Mouse (Mus musculus) megakaryocyte-erythroid progenitor cell, adult 5 weeks (primary cell): ENCODE measurements around the gene Ap1g2. TPM values are rescaled to one million over a fixed set of nuclear protein-coding genes. Genes with fewer than 3 reads are reported as not detected.

Experiments
- polyA plus RNA-seq: library from polyadenylated mRNA; stranded (reverse); fragments of >175 nt; gene quantifications from 2 replicates; pipeline ENCODE4 v1.2.3, GENCODE M21; 2012

The Ap1g2 gene
- 19.5 and 24.1 TPM in 2 replicates for polyA plus RNA-seq

DNA sequence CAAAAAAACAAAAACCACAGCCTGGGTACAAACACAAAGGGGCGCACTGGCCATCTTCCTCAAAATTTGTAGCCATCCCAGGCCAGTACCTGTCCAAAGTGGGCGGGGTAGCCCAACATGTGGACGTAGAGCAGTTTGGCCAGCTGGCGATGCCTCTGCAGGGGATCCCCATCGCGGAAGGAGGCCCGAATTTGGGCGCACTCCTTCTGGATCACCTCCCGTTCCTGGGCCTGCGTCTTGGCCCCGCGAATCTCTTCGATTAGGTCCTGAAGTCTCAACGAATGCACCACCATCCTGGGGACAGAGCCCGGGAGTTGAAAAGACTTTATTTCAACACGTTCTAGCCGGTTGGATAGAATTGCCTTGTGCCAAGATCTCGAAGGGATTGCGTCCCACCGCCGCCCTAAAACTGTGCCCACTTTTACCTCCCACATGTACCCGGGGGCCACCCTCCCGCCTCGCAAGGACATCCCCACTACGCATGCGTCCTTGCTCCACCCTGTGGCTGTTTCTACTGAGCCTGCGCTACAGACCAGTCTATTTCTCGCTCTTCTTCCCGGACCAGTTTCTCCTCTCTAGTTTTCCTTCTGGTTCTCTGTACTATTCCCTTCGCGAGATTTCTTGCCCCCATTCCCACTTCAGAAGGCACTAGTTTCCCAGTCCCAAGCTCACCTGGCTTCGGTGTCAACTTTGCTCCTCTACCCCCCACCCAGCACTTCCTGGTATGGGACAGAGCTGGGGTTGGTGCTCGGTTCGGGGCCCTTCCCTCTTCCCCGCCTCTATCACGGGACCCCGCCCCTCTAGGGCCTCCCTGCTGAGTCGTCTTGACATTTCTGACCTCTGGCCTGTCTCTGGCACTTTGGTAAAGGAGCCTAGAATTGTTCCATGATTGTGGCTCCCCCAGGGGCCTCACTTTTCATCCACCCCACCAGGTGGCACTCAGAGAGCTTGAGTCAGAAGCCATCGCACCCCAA lies at the start of gene Ap1g2:
TSS of gene Ap1g2 (minus strand) at position 758 of the 974 bp plus-strand sequence.

DNA sequence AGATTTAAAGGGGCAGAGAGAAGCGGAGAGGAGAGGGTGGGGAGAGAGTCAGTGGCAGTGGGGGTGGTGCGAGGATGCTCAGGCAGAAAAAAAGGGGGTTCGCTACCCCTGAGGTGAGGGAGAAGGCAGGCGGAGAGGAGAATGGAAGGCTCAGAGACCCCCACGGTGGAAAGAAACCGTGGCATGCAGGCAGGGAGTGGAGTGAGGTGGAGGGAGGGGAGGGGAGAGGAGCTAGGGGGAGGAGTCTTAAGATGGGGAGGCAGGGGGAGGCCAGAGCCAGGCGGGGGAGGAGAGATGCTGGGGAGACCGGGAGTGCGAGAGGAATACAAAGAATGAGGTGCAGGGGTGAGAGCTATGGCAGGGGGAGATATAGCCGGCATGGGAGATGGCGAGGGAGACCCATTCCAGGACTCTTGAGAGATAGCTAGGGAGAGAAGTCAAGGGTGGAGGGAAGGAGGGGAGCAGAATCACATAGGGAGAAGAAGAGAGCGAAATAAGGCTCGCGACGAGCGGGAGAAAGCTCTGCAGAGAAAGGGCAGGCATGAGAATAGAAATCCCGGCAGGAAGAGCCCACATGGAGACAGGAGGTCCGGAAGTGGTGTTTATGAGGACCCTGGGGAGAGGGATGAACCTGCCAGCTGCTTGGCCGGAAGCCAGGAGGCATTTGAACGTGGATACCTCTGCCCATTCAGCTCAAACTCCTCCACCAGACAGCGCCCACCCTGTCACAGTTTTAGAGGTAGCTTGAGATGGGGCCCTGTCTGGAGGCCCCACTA lies 10.2 kb upstream of the Ap1g2 start, which contains the start of gene Jph4:
TSS of gene Jph4 (minus strand) at position 511 of the 776 bp plus-strand sequence.

DNA sequence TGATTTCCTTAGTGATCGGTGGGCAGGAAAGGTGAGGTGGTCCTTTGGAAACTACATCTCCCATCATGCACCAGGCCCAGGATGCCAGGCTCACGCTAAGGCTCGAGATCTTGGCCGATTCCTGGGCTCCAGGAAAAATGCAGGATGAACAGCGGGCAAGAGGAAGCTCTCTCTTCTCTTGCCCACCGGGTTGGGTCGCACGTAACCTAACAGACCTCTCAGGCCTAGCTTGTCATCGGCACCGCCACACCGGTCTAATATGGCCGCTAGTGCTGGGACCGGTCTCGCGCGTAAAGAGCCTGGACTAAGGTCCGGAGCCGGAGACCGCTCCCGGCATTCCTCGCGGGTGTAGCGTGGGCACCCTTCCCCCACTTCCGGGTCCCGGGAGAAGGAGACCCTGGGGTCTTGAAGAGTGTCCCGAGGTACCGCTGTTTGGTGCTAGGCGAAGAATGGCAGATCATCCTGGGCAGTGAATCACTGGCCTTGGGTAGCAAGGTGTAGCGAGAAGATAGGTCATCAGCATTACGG lies 11.6 kb downstream of the Ap1g2 start, which contains the start of gene Thtpa:
TSS of gene Thtpa (plus strand) at position 81 of the 528 bp plus-strand sequence.

DNA sequence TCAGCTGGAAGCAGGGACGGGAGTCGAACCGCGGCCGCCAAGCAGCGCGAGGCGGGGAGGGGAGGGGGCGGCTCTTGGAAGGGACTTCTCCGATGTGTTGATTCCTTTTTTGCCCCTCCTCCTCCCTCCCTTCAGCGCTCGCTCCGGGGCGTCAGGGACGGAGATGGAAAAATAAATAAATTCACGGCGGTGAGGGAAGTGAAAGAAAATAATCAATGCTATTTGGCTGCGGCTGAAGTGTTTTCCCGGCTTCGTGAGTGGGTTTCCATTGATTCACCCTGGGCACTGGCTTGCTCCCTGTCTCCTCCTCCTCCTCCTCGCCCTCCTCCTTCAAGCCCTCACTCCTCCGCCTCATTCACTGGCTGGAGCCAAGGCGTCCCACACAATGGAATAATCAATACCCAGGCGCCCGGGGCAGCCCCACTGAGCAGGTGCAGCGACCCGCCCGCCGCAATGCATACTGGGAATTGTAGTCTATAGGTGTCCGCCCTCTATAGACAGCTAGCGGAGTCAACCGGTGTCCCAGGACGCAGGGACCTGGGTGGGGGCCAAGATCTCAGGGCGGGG lies 14.3 kb downstream of the Ap1g2 start, which contains the start of gene Zfhx2:
TSS of gene Zfhx2 (minus strand) at position 314 of the 567 bp plus-strand sequence.

Other genes starting within 250 kb of the Ap1g2 start
- 2.0 and 2.2 TPM in 2 replicates for gene Homez, start 235.6 kb downstream of the Ap1g2 start, polyA plus RNA-seq
- 8.8 and 12.7 TPM in 2 replicates for gene Ppp1r3e, start 229.0 kb downstream of the Ap1g2 start, polyA plus RNA-seq
- 25.6 and 34.5 TPM in 2 replicates for gene Bcl2l2, start 223.2 kb downstream of the Ap1g2 start, polyA plus RNA-seq
- 0.82 and 5.2 TPM in 2 replicates for gene Gm20521, start 223.2 kb downstream of the Ap1g2 start, polyA plus RNA-seq
- 282 and 412 TPM in 2 replicates for gene Pabpn1, start 214.1 kb downstream of the Ap1g2 start, polyA plus RNA-seq
- 6.5 and 12.9 TPM in 2 replicates for gene Slc22a17, start 193.5 kb downstream of the Ap1g2 start, polyA plus RNA-seq
- 0.08 TPM in 1 of 2 replicates, not detected in the other for gene Efs, start 180.5 kb downstream of the Ap1g2 start, polyA plus RNA-seq
- not detected in 2 replicates for gene Il25, start 173.9 kb downstream of the Ap1g2 start, polyA plus RNA-seq
- not detected in 2 replicates for gene Cmtm5, start 170.3 kb downstream of the Ap1g2 start, polyA plus RNA-seq
- not detected in 2 replicates for gene Myh6, start 139.7 kb downstream of the Ap1g2 start, polyA plus RNA-seq
- not detected in 2 replicates for gene Gm17428, start 129.7 kb downstream of the Ap1g2 start, polyA plus RNA-seq
- not detected in 2 replicates for gene Myh7, start 112.0 kb downstream of the Ap1g2 start, polyA plus RNA-seq
- 41.1 and 54.2 TPM in 2 replicates for gene Ngdn, start 91.1 kb downstream of the Ap1g2 start, polyA plus RNA-seq
- 7.3 and 10.8 TPM in 2 replicates for gene Zfhx2, start 14.3 kb downstream of the Ap1g2 start, polyA plus RNA-seq
- 2.0 and 2.5 TPM in 2 replicates for gene Thtpa, start 11.8 kb downstream of the Ap1g2 start, polyA plus RNA-seq
- gene Jph4, start 10.3 kb upstream of the Ap1g2 start, polyA plus RNA-seq = 0.10 and 0.16 TPM in 2 replicates
- not detected in 2 replicates for gene Dhrs2, start 115.4 kb upstream of the Ap1g2 start, polyA plus RNA-seq